Mouse (Mus musculus) myocyte (in vitro differentiated cells): ENCODE measurements around the gene Mpc1. TPM values are rescaled to one million over a fixed set of nuclear protein-coding genes. Genes with fewer than 3 reads are reported as not detected.
"Not testable (repeated sequence)": the region's sequence is repeated elsewhere in the genome, so short reads cannot be mapped to it uniquely, and the experiment has no call there.

ENCODE experiments used
- H3K27me3 ChIP-seq: one replicate; pipeline ENCODE4 v1.6.1; 2011; ENCODE audit not compliant: control insufficient read depth, insufficient read depth, insufficient read length
- H3K36me3 ChIP-seq: one replicate; pipeline ENCODE4 v1.6.1; 2011; ENCODE audit not compliant: control insufficient read depth, insufficient read depth
- H3K4me2 ChIP-seq: one replicate; pipeline ENCODE4 v1.6.1; 2011; ENCODE audit warnings: low read depth, control low read depth
- H3K4me3 ChIP-seq: one replicate; pipeline ENCODE4 v1.5.1; 2011; ENCODE audit warnings: mild to moderate bottlenecking, control low read depth, moderate library complexity
- H3K79me2 ChIP-seq: one replicate; pipeline ENCODE4 v1.6.1; 2011; ENCODE audit not compliant: control insufficient read depth, insufficient read depth
- H3ac ChIP-seq: one replicate; pipeline ENCODE4 v1.6.1; 2011; ENCODE audit not compliant: control insufficient read depth, insufficient read length
- CEBPB ChIP-seq: IDR thresholded peaks from 2 replicates; pipeline ENCODE4 v1.6.1; 2011; ENCODE audit warnings: mild to moderate bottlenecking, moderate library complexity; ENCODE audit not compliant: poor library complexity, insufficient read depth, severe bottlenecking
- E2F4 ChIP-seq: IDR thresholded peaks from one replicate; pipeline ENCODE4 v1.6.1; 2011; ENCODE audit warnings: mild to moderate bottlenecking, control low read depth, moderate library complexity; ENCODE audit not compliant: insufficient read depth
- MAX ChIP-seq: IDR thresholded peaks from one replicate; pipeline ENCODE4 v1.6.1; 2011; ENCODE audit warnings: low read depth, mild to moderate bottlenecking, control low read depth
- MYOD1 ChIP-seq, 3 experiments: IDR thresholded peaks; one replicate each; pipeline ENCODE4 v1.6.1; 2011; ENCODE audit warnings: control low read depth in 2 of 3, low read depth in 2 of 3, mild to moderate bottlenecking in 2 of 3, moderate library complexity in 1 of 3; ENCODE audit not compliant: insufficient read length in 2 of 3, control insufficient read depth in 1 of 3
- MYOG ChIP-seq, 3 experiments: IDR thresholded peaks; one replicate each; pipeline ENCODE4 v1.6.1; 2011; ENCODE audit warnings: control low read depth in 2 of 3, low read depth in 2 of 3, mild to moderate bottlenecking in 2 of 3; ENCODE audit not compliant: insufficient read length in 2 of 3, control insufficient read depth in 1 of 3, insufficient read depth in 1 of 3
- POLR2A ChIP-seq: IDR thresholded peaks from one replicate; pipeline ENCODE4 v1.6.1; 2011; ENCODE audit warnings: low read depth, mild to moderate bottlenecking, control low read depth, moderate library complexity; ENCODE audit not compliant: insufficient read length
- POLR2AphosphoS2 ChIP-seq: IDR thresholded peaks from one replicate; pipeline ENCODE4 v1.6.1; 2011; ENCODE audit warnings: low read depth, control low read depth; ENCODE audit not compliant: insufficient read length
- REST ChIP-seq: IDR thresholded peaks from one replicate; pipeline ENCODE4 v1.6.1; 2011; ENCODE audit warnings: mild to moderate bottlenecking, control low read depth, moderate library complexity; ENCODE audit not compliant: insufficient read depth, insufficient read length
- SRF ChIP-seq: IDR thresholded peaks from one replicate; pipeline ENCODE4 v1.6.1; 2011; ENCODE audit warnings: low read depth; ENCODE audit not compliant: control insufficient read depth, insufficient read length
- TCF12 ChIP-seq: IDR thresholded peaks from one replicate; pipeline ENCODE4 v1.6.1; 2011; ENCODE audit warnings: mild to moderate bottlenecking, control low read depth; ENCODE audit not compliant: poor library complexity, insufficient read depth, severe bottlenecking
- TCF3 ChIP-seq: IDR thresholded peaks from one replicate; pipeline ENCODE4 v1.6.1; 2011; ENCODE audit warnings: low read depth, control low read depth; ENCODE audit not compliant: insufficient read length
- USF1 ChIP-seq: IDR thresholded peaks from one replicate; pipeline ENCODE4 v1.6.1; 2011; ENCODE audit warnings: low read depth, mild to moderate bottlenecking, control low read depth, moderate library complexity
- polyA plus RNA-seq: library from polyadenylated mRNA; unstranded; fragments of >200 nt; fragmentation: generic; extraction: Trizol; gene quantifications from one replicate; pipeline ENCODE4 v1.2.1, GENCODE M21; 2012; ENCODE audit warnings: missing spikeins

The Mpc1 gene
- polyA plus RNA-seq, 1 experiment: 66.6 TPM

DNA sequence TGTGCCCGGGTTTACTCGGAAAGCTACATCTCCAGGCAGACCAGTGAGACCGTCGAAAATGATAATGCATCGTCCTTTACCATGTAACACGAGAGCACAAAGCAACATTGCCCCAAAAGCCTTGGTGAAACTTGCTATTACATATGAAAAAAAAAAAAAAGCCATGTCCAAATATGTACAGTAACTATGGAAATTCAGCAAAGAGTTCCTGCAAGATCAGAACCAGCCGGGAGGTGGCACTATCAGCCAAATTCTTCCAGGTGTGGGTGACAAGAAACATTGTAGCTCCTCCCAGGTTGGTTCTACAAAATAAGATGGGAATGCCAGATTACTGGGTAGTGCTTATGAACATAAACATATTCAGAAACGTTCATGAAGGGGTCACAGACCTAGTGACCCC, 25.7 kb upstream of the Mpc1 start:
- H3K79me2 ChIP-seq: no peaks in the 10 kb centered on the region
- no peak overlapping the region for H3K4me2 ChIP-seq
- H3K36me3 ChIP-seq: no peaks in the 10 kb centered on the region
- H3K4me3 ChIP-seq: no peak overlapping the region
- no peak overlapping the region for H3ac ChIP-seq
- no peak for TF ChIP-seq REST
- TF ChIP-seq POLR2A: no peak
- TF ChIP-seq CEBPB: no peak
- no peak for TF ChIP-seq TCF3
- TF ChIP-seq MYOD1 (IDR thresholded peaks at IDR 0.05; ENCODE audit: control insufficient read depth in 1 of 3, insufficient read length in 2 of 3, low read depth in 2 of 3): no peak
- no peak for TF ChIP-seq MAX
- no peak for TF ChIP-seq TCF12
- TF ChIP-seq E2F4: no peak
- no peak for TF ChIP-seq MYOG (IDR thresholded peaks at IDR 0.05; ENCODE audit: control insufficient read depth in 1 of 3, insufficient read depth in 1 of 3, insufficient read length in 2 of 3, low read depth in 2 of 3)
- no peak for TF ChIP-seq SRF
- no peak for TF ChIP-seq USF1
- TF ChIP-seq POLR2AphosphoS2: no peak
- H3K27me3 ChIP-seq: peaks cover 17% of the 10 kb centered on the region

DNA sequence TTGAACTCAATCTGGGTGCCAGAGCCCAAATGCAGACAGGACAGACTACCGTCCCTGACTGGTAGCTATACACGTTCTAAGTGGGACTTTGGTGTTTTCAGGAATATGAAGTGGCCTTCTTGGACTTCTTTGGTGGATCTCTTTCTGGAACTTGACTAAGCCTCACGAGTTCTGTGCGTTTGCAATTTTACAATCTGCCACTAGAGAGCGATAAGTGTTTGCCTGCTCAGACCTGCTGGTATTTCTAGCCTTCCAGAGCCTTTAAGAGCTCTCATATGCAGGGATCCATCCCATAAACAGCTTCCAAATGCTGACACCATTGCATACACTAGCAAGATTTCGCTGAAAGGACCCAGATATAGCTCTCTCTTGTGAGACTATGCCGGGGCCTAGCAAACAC, 18.1 kb upstream of the Mpc1 start:
- H3K4me2 ChIP-seq, H3ac ChIP-seq, H3K36me3 ChIP-seq: not testable (repeated sequence)

DNA sequence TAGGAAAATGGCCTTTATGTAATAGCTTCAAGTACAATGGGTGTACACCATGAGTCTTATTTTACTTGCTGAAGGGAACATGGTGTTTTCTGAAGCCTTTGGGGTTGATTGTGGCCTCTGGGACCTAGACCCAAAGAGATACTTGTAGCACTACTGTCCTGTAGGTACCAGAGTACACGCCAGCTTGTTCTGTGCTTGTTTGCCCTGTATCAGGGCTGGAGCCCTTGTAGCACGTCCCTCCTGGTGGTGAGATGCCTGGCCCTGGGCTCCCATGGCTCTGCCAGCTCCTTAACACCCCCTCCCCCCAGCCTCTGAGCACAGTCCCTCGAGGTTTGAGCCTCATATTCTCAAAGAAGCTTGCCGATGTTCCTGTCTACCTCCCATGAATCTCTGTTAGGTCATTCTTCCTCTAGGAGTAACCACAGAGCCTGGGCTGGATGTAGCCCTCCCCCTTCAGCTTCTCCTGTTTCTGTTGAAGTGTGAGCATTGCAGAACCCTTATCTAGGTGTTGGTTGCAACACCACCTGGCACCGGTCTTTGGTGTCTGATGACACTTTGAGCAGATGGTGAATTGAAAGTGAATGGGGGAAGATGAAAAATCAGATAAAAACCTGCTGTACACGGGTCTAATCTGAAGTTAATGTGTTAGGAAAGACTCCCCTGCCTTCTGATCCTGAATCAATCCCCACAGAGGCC, 10.5 kb upstream of the Mpc1 start:
- H3ac ChIP-seq: no peak overlapping the region
- no peaks in the 10 kb centered on the region for H3K36me3 ChIP-seq
- no peak overlapping the region for H3K4me2 ChIP-seq
- H3K79me2 ChIP-seq: no peaks in the 10 kb centered on the region
- TF ChIP-seq POLR2AphosphoS2: no peak
- TF ChIP-seq MYOG (IDR thresholded peaks at IDR 0.05; ENCODE audit: control insufficient read depth in 1 of 3, insufficient read depth in 1 of 3, insufficient read length in 2 of 3, low read depth in 2 of 3): no peak
- TF ChIP-seq SRF: no peak
- TF ChIP-seq E2F4: no peak
- no peak for TF ChIP-seq TCF3
- TF ChIP-seq MYOD1 (IDR thresholded peaks at IDR 0.05; ENCODE audit: control insufficient read depth in 1 of 3, insufficient read length in 2 of 3, low read depth in 2 of 3): no peak
- no peak for TF ChIP-seq POLR2A
- TF ChIP-seq USF1: no peak
- no peak for TF ChIP-seq MAX
- TF ChIP-seq TCF12: no peak
- TF ChIP-seq REST: no peak
- no peak for TF ChIP-seq CEBPB
- peaks cover 51% of the 10 kb centered on the region for H3K27me3 ChIP-seq
- no peak overlapping the region for H3K4me3 ChIP-seq

More for the DNA sequence above, 18.1 kb upstream of the Mpc1 start:
- H3K27me3 ChIP-seq: peaks cover 25% of the 10 kb centered on the region
- H3K79me2 ChIP-seq, H3K4me3 ChIP-seq: not testable (repeated sequence)

DNA sequence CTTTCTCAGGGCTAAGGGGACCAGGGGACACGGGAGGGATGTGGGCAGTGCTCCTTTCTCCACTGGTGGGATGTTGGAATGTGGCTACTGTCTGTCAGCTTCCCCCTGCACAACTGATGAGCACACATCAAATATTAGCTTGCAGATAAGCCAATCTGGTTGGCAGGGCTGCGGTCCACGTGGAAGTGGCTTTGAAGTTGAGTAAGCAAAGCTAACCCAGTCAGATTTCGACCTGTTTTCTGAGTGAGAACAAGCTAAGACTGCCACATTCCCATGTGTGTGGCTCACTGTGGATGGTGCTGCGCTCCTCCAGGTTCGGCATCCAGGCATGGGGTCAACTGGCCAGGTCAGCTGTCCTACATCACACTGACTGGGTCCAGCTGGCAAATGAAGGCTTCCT, 9.8 kb upstream of the Mpc1 start:
- TF ChIP-seq MYOD1 (IDR thresholded peaks at IDR 0.05; ENCODE audit: control insufficient read depth in 1 of 3, insufficient read length in 2 of 3, low read depth in 2 of 3): no peak
- no peak for TF ChIP-seq TCF12
- TF ChIP-seq E2F4: no peak
- no peak for TF ChIP-seq MAX
- TF ChIP-seq MYOG (IDR thresholded peaks at IDR 0.05; ENCODE audit: control insufficient read depth in 1 of 3, insufficient read depth in 1 of 3, insufficient read length in 2 of 3, low read depth in 2 of 3): no peak
- TF ChIP-seq REST: no peak
- TF ChIP-seq USF1: no peak
- TF ChIP-seq TCF3: no peak
- TF ChIP-seq POLR2A: no peak
- TF ChIP-seq POLR2AphosphoS2: no peak
- no peak for TF ChIP-seq SRF
- peaks cover 44% of the 10 kb centered on the region for H3K27me3 ChIP-seq
- no peaks in the 10 kb centered on the region for H3K79me2 ChIP-seq
- H3K4me2 ChIP-seq: no peak overlapping the region
- H3ac ChIP-seq: no peak overlapping the region
- H3K36me3 ChIP-seq: no peaks in the 10 kb centered on the region
- no peak overlapping the region for H3K4me3 ChIP-seq

DNA sequence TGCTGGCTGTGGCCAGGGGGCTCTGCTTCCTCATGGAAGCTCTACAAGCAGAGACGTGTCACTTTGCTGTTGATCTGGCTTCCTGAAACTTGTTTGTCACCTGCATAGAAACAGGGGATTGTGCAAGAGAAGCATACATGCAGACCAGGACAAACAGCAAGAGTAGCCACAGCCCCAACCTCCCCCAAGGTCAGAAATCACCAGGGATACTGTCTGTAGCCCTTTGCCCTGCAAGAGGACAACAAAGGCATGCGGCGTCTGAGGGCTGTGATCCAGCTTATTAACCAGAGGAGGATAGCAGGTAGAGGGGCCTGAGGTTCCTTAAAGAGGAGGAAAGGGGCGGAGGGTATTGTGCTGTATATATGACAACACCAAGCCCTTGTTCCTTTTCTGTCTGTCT, 6.6 kb upstream of the Mpc1 start:
- no peak overlapping the region for H3K4me2 ChIP-seq
- no peak overlapping the region for H3ac ChIP-seq
- H3K27me3 ChIP-seq: peaks cover 30% of the 10 kb centered on the region
- TF ChIP-seq MYOD1 (IDR thresholded peaks at IDR 0.05; ENCODE audit: control insufficient read depth in 1 of 3, insufficient read length in 2 of 3, low read depth in 2 of 3): no peak
- no peak for TF ChIP-seq POLR2AphosphoS2
- TF ChIP-seq MAX: no peak
- no peak for TF ChIP-seq E2F4
- TF ChIP-seq REST: no peak
- no peak for TF ChIP-seq SRF
- no peak for TF ChIP-seq TCF12
- no peak for TF ChIP-seq USF1
- no peak for TF ChIP-seq CEBPB
- TF ChIP-seq MYOG (IDR thresholded peaks at IDR 0.05; ENCODE audit: control insufficient read depth in 1 of 3, insufficient read depth in 1 of 3, insufficient read length in 2 of 3, low read depth in 2 of 3): no peak
- TF ChIP-seq TCF3: no peak
- TF ChIP-seq POLR2A: no peak
- H3K36me3 ChIP-seq: no peaks in the 10 kb centered on the region
- no peaks in the 10 kb centered on the region for H3K79me2 ChIP-seq
- H3K4me3 ChIP-seq: no peak overlapping the region
